Mouse (Mus musculus): ENCODE measurements around the gene Pih1d3.

The Pih1d3 gene

DNA sequence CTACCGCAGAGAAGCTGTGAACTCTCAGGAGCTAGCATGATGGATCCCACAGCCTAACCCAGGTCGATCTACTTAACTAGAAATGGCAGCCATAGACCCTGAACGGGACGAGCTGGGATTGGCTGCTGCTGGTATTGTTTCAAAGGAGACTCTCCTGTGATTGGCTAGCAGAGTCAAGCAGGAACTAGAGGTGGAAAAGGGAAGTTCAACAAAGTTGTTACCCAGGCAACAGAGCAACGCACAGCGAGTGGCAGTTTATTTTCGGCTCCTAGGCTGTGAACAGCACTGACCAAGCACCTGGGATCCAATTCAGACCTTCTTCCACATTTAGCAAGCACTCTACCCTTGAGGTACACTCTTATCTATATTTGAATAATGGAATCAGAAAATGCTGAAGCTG is at the start of gene Pih1d3, which contains the start of gene 4931428L18Rik:
TSS of gene Pih1d3 (plus strand) at position 275 of the 400 bp plus-strand sequence.
TSS of gene 4931428L18Rik (minus strand) at position 121 of the 400 bp plus-strand sequence.
- DNase-seq (ENCODE audit: low read depth, low spot score): peak; percentile 9

DNA sequence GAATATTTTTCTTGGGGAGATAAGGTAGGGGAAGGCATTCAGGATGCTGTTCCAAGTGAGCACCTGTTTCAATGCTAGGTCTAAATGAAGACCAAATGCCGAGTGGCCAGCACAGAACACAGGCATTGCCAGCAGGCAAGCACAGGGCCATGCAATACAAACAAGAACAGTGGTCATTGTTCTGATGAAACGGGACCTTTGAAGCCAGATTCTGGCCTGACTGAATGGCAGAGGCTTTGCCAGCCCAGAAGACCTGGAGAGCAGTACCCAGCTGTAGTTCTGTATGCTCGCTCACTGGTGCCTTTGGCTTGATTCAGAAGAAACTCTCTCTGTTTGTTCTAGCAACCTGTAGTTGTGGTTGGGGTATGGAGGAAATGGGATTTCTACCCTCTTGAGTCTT is 47.2 kb upstream of the Pih1d3 start:
- DNase-seq (ENCODE audit: low read depth, low spot score): no peak

DNA sequence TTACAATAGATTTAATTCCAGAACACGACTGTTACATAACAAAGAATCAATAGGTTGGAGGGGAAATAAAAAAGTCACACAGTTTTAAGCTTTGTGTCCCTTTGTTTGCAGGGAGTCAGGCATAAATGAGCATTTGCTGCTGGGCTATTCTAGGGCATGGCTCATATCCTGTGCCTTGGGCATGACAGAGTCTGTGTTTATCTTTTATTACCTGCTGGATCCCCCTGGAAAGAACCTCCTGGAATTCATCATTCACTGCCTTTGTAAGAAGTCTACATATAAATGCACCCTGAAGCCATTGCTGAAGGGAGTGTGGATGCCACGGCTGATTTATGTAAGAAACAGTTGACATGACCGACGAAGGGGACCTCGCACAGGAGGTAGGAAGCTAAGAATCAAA is 46.5 kb upstream of the Pih1d3 start, which contains the start of gene Lgsn:
TSS of gene Lgsn (plus strand) at position 301 of the 400 bp plus-strand sequence.
- no peak for DNase-seq (ENCODE audit: low read depth, low spot score)

DNA sequence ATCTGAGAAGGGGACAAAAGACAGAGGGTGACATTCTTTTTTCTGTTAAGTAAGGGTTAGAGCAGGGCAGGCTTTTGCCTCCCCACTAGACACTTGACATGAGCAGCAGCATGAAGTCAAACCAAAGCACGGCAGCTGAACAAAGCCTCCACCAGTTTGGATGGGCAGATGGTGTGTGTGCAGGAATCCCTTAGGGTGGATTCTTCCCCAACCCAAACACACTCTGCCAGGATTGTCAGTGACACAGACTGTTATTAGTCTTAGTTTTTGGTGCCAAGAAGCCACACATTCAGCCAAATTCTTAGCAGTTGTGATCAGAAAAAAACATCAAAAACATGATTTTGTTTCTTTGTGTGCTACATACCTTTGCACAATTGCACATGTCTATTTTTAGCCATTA is 44.4 kb upstream of the Pih1d3 start:
- DNase-seq (ENCODE audit: low read depth, low spot score): no peak

DNA sequence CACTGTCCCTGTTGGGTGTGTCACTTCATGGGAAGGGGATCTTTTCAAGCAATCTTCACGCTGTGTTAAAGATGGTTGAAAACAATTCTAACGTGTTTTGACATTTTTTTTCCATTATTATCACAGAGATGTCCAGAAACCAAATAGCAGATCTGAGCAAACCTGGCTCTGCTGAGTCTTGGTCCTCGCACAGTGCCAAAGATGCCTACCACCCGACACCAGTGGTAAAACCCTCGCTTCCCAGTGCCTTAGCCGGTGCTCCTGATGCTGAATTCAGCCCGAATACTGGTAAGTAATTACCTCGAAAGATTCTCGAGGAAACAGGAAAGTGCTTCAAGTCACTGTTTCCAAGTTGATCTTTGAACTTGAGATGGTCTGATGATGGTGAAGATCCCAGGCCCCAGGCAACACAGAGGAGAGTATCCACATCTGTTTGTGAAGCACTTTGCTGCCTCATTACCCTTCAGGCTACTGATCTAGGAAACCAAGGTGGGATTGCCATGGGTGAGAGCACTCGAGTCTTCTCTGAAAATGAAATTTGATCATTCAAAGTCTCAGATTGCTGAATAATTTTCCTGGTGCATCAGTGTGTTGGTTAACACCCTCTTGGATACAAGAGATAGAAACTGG is 32.3 kb upstream of the Pih1d3 start:
- no peak for DNase-seq (ENCODE audit: low read depth, low spot score)

DNA sequence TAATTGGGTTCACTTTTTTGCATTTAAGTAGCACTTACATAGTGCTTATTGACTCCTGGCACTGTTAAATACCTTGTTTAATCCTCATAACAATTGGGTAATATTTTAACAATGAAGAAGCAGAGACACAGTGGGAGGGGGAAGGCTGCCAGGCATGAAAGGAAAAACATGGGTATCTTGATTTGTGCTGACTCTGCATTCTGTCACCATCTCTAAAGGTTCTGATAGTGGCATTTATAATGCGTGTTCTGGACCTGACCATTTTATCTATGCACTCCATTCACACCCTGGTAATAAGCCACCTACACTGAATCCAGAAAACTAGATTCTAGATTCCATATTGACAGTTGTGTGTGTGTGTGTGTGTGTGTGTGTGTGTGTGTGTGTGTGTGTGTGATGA is 27.0 kb upstream of the Pih1d3 start:
- no peak for DNase-seq (ENCODE audit: low read depth, low spot score)

DNA sequence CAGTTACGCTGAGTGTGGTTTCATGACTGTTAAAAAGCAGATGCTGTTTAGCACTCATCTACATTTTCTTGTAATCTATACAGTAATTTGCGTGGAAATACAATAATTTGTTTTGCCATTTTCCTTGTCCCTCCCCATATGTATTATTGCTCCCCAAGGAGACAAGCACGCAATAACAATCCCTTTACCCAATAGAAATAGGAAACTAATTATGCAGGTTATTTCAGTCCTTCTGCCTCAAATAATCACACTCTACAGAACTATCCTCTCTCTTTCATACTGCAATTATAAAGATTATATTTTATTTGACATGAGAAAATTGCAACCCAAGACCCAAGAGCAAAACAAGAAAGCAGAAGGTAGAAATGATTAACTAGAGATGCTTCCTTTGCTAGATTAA is 25.7 kb upstream of the Pih1d3 start:
- no peak for DNase-seq (ENCODE audit: low read depth, low spot score)

DNA sequence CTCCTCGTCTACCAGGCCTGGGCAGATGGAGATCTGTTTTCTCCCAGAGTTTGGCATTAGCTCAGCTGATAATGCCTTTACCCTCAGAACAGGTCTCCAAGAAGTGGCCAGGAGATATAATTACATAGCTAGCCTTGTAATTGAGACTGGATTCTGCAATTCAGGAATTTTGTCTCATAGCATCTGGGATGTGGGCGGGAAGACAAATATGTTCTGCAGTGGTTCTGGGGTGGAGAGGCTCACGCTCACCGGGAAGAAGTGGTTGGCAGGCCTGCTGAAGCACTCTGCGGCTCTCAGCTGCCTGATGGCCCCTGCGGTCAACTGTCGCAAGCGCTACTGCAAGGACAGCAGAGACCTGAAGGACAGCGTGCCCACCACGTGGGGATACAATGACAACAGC is 18.9 kb upstream of the Pih1d3 start:
- DNase-seq (ENCODE audit: low read depth, low spot score): no peak

DNA sequence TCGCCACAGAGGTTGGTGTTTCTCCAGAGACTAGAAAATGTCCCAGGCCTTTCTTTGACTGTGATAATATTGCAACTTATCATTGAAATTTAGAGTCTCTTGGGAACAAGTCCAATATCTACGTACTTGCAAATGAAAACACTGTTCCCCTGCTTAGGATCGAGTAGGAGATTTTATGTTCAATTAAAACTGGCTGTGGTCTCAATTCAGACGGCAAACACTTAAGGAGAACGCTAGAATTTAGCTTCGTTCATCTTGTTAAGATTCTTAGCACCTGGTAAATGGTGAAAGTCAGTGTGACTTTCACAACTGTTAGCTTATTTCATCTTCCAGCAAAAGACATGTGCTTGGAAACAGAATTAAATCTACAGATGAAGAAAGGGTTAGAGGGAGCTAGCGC is 17.3 kb upstream of the Pih1d3 start:
- no peak for DNase-seq (ENCODE audit: low read depth, low spot score)

DNA sequence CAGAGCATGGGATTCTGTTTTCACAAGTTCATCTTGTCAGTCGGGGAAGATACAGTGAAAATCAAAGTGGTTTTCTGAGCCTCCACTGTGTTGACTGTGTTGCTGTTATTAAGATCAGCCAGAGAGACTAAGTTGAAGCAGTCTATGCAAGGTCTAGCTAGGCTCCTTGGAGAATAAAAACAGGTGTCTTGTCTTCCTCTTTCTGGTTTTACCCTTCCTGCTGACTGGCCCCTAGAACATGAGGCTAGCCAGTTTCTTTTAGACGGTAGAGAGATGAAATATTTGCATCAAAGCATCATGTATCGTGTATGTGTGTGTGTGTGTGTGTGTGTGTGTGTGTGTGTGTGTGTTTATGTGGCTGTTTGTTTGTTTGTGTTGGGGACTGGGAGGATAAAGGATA is 16.9 kb upstream of the Pih1d3 start:
- DNase-seq (ENCODE audit: low read depth, low spot score): no peak

DNA sequence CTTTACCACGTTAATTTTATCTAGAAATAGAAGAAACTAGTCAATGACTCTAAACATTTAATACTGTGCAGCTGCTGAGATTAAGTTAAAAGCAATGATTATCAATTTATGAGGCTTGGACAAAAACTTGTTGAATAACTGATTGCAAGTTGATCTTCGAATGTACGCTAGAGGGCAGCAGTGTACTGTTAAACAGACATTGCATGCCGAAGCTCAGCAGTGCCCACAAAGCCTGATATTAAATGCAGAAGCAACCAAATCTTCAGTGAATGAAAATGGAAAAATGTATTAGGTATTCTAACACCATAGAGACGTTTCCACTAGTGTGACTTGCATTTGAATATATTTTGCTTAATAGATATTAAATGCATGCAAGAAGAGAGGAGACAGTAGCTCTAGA is 12.5 kb upstream of the Pih1d3 start:
- peak; percentile 61 for DNase-seq (ENCODE audit: low read depth, low spot score)

DNA sequence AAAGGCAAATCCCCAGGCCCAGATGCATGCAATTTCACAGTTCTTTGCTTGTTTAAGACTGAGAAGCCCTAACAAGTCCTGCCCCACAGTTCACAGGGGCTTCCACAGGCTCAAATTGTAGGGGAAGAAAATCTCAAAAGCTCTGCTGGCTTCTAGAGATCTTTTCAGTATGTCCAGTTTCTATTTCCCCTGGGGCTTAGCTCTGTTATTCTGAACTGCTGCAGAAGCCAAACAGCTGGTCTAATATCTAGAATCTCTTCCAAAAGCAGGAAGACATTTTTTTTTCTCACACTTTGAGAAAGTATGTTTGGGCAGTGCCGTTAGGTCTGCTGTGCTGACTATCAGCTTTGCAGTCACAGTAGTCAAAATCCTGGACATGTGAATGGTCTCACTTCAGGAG is 7.8 kb upstream of the Pih1d3 start:
- no peak for DNase-seq (ENCODE audit: low read depth, low spot score)

DNA sequence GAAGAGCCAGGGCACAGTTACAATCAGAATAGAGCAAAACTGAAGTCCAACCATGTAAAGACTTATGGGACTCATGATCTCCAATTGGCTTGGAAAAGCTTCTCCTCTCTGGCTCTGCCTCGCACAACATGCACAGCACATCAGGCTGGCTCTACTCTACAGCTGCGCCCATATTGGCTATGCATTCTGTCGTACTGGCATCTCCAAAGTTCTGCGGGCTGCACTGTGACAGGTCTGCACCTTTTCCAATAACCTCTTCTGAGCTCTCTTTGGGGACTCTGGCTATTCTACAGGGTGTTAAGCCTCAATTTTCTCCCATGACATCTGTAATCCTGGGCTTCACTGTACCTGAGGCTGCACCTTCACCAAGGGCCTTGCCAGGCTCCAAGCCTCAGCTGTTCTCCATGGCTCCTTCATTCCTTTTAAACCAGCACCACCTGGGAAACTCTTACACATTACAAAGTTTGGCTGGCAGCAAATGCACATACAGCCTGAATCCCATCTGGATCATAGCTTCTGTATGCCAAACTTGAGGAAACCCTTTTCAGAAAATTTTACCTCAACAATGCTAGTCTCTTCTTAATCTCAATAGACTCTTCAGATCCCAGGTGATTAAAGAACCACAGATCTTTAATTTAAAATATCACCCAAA is 1.9 kb upstream of the Pih1d3 start:
- DNase-seq (ENCODE audit: low read depth, low spot score): no peak

DNA sequence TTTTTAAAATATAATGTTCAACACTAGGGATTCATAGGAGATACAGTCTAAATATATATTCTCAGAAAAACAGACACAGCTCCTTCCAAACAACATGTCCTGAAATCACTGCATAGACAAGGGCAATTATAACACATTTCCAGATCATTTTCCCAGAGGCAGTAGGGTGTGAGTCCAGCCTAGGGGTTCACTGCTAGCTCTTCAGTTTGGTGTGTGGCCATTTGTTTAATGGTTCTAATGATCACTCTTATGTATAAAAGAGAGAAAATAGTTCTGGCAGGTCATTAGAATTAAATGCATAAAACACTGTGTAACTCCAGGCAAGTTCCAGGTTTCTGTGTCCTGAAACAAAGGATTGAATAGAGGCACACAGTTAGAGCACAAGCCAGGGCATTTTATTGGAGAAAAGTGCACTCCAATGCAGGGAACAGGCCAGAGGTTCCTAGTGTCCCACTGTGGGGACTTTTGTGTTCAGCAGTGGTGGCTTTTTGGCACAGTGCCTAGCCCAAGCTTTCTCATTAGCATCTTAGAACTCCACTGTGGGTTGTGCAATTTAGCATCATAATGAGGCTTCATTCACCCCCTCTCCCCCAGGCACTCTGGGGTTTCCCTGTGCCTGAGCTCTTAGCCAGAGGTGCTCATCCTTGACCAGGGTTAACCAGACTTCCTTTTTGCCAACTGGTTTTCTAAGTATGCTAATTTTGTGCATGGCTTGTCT is 10.8 kb downstream of the Pih1d3 start:
- peak; percentile 77 for DNase-seq (ENCODE audit: low read depth, low spot score)

DNA sequence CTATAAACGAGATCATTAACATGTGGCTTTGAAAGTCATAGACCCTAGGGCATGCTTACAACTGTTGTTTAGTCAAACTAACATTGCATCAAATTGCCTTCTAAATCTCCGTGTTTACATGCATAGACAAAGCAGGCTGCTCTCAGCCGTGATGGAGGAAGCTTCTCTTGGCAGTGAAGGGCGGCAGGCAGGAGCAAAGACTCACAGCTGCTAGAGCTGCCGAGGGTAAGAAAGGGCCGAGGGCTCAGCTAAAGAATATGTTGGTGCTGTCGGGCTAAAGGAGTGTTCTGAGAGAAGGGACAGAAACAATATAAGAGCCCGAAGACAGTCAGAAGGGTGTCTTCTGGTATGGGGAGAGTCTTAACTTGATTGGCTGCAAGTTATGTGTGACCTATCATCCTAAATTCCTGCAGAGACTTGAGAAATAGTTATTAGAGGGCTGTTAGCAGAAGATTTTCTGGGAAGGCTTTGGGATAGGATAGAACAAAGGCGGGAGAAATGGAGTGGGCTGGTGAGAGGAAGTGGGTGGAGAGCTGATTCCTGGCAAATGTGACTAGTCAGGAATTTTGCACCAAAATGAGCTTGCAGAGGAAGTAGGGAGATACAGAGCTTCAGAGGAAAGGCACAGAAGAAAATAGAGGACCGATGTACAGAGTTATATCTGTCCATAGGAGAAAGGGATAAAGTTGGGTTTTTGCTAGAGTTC is 37.7 kb downstream of the Pih1d3 start:
- peak; percentile 2 for DNase-seq (ENCODE audit: low read depth, low spot score)
